Mouse (Mus musculus) bone marrow, adult 2 months (tissue): ENCODE results near the gene Donson. TPM values are rescaled to one million over a fixed set of nuclear protein-coding genes. Genes with fewer than 3 reads are reported as not detected.

Source experiments
- H3K27ac ChIP-seq: fragments of 200-500 bp; 2 replicates; pipeline ENCODE4 v1.5.1; 2012; ENCODE audit warnings: low read depth, mild to moderate bottlenecking, control low read depth, inconsistent platforms, low read length; ENCODE audit not compliant: control insufficient read depth, poor library complexity, insufficient read depth
- H3K4me1 ChIP-seq: fragments of 200-500 bp; 2 replicates; pipeline ENCODE4 v1.6.1; 2011; ENCODE audit warnings: low read length; ENCODE audit not compliant: control insufficient read depth, insufficient read depth
- H3K4me3 ChIP-seq: fragments of 200-500 bp; replicated peaks from 2 replicates; pipeline ENCODE3; 2011; ENCODE audit warnings: mild to moderate bottlenecking, low read depth, low read length, control low read depth; ENCODE audit not compliant: control insufficient read depth
- CTCF ChIP-seq: fragments of 200-500 bp; IDR thresholded peaks from 2 replicates; pipeline ENCODE4 v1.5.1; 2011; ENCODE audit warnings: low read length, control low read depth; ENCODE audit not compliant: control insufficient read depth, insufficient read depth
- POLR2A ChIP-seq: fragments of 200-500 bp; IDR thresholded peaks from 2 replicates; pipeline ENCODE4 v1.6.1; 2011; ENCODE audit warnings: low read depth, mild to moderate bottlenecking, control low read depth, low read length, borderline replicate concordance; ENCODE audit not compliant: control insufficient read depth
- WGBS: fragments of 180-500 bp; shearing (Covaris S2); methylation state at CpG from one replicate; pipeline ENCODE4 v1.1.7; 2018; 5-methylcytosine and 5-hydroxymethylcytosine counted together
- polyA plus RNA-seq: library from polyadenylated mRNA; stranded (reverse); fragments of >200 nt; gene quantifications from 2 replicates; pipeline ENCODE4 v1.2.4, GENCODE M21; 2011; ENCODE audit warnings: low replicate concordance; ENCODE audit not compliant: missing spikeins, insufficient read depth, insufficient read length

Gene Donson
- polyA plus RNA-seq, 1 experiment, result 15.2 TPM

- TF ChIP-seq POLR2A, result peak; percentile 64; the same call in 1 of the 2 replicates
- no peak for TF ChIP-seq CTCF
- Histone ChIP-seq H3K4me1 (peaks cover 2% of the 10 kb centered on the region), H3K27ac (peak within 1 kb of the TSS; percentile 79), H3K4me3 (peak within 1 kb of the TSS; percentile 81)
- WGBS, result 1% methylated on average over 46 of the region's 46 CpGs
Measured at GRCm38 (mm10) chr16:91728123-91729065, 39.8 kb upstream of the Donson start, which contains the start of gene Cryzl1. Gene Cryzl1, minus strand, starts transcription at chr16:91728975.

DNA sequence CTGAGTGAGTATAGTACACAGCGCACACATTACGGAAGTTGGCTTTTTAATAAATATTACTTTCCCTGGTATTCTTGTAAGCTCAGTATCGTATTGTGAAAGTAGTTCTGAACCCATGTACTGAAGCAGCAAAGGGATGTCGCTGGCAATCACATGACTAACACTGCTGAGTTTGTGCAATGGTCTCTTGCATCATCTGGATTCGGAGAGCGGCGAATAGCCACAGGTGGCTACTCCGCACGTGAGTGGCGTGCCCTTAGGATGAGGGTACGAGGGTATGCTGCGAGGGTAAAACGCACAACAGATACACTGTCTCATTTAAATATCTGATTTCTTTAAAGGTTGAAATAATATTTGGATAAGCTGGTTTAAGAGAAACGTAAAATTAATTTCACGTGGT is 38.9 kb upstream of the Donson start:
- H3K4me1 ChIP-seq, result peaks cover 2% of the 10 kb centered on the region
- 44% methylated on average over 15 of the region's 15 CpGs for WGBS
- no peak for TF ChIP-seq POLR2A
- no peak for TF ChIP-seq CTCF

DNA sequence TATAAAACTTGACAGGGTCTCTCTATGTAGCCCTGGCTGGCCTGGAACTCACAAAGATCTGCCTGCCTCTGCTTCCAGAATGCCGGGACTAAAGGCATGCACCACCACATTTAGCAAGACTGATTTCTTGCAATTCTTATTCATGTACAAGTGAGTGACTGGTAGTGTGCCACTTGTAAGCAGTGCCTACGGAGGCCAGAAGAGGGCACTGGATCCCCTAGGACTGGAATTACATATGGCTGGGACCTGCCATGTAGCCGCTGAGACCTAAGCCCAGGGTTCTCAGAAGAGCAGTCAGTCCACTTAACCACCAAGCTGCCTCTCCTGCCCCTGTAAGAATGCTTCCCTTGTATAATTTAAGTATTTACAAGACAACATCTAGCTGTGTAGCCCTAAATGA is 35.7 kb upstream of the Donson start:
- Histone ChIP-seq H3K4me1 (peaks cover 2% of the 10 kb centered on the region), H3K27ac (no peak overlapping the region), H3K4me3 (no peak overlapping the region)
- WGBS, result 41% methylated on average over 3 of the region's 3 CpGs
- TF ChIP-seq CTCF (peak; percentile 83), POLR2A (no peak)

More for the DNA sequence above, 38.9 kb upstream of the Donson start:
- Histone ChIP-seq H3K4me3 (peak overlapping the region; percentile 34), H3K27ac (peak overlapping the region; percentile 49; the same call in 1 of the 2 replicates)

DNA sequence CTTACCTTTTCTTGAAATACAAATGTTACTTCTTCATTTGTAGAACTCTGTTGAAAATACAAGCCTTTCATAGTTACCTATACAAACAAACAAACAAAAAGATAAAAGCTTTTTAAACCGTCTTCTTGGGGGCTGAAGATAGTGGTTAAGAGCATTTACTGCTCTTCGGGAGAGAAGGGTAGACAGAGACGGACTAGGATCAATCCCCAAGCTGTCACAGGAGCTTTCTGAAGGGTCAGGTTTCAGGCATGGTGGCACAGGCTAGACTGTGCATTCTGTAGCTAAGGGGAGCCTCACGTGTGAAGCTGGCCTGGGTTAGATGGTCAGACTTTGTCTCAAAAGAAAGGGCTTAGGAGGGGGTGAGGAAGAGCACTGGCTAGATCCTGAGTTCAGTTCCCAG is 28.8 kb upstream of the Donson start:
- H3K27ac ChIP-seq, result peak overlapping the region; percentile 79
- TF ChIP-seq POLR2A (no peak), CTCF (no peak)
- 67% methylated on average over 4 of the region's 4 CpGs for WGBS

DNA sequence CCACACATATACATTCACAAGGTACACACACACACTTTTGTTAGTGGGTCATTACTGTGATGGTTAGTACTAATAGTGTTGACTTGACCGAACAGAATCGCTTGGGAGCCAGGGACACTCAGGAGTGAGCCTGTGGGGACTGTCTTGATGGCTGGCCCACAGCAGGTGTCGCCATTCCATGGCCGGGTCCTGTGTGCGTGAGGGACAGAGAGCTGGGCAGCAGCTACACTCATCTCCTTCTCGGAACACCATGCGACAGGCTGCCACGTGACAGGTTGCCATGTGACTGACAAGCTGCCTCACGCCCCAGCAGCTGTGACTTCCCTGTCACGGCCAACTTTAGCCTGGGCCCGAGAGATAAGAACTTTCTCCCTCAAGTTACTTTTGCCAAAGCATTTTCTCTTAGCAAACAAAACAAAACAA is 28.4 kb upstream of the Donson start:
- TF ChIP-seq CTCF, result peak; percentile 30; the same call in 1 of the 2 replicates
- peak; percentile 64; the same call in 1 of the 2 replicates for TF ChIP-seq POLR2A
- Histone ChIP-seq H3K4me1 (peaks cover 1% of the 10 kb centered on the region; the same call in 1 of the 2 replicates), H3K4me3 (no peak overlapping the region), H3K27ac (peak overlapping the region; percentile 80; the same call in 1 of the 2 replicates)
- 51% methylated on average over 11 of the region's 11 CpGs for WGBS

More for the DNA sequence above, 28.8 kb upstream of the Donson start:
- H3K4me1 ChIP-seq, result peaks cover 1% of the 10 kb centered on the region; the same call in 1 of the 2 replicates
- no peak overlapping the region for H3K4me3 ChIP-seq

DNA sequence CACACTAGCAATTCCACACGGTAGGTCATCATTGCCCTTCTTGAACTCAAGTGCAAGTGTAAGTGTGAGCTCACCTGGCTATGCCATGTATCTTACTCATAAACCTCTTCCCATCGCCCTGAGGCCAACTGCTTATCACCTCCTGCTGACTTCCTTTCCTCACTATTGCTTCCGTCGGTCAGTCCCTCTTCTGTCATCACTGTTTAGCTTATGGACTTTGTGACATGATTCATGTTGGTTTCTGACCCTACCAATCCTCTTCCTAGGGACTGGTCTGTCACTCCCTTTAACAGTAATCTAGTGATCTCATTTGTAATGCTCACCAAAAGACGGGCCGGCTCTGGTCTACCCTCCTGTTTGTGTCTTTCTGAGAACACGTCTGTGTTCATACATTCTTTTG is 21.7 kb upstream of the Donson start:
- TF ChIP-seq CTCF (no peak), POLR2A (no peak)
- Histone ChIP-seq H3K27ac (no peak overlapping the region), H3K4me1 (no peaks in the 10 kb centered on the region), H3K4me3 (no peak overlapping the region)
- 88% methylated on average over 7 of the region's 7 CpGs for WGBS

- H3K4me1 ChIP-seq, result no peaks in the 10 kb centered on the region
- TF ChIP-seq CTCF (no peak), POLR2A (no peak)
- H3K27ac ChIP-seq, result no peak overlapping the region
- H3K4me3 ChIP-seq, result no peak overlapping the region
- WGBS, result 87% methylated on average over 14 of the region's 14 CpGs
Measured at GRCm38 (mm10) chr16:91704603-91705340, 16.2 kb upstream of the Donson start.

GRCm38 (mm10) chr16:91702771-91703188 is 14.2 kb upstream of the Donson start:
- Histone ChIP-seq H3K4me3 (no peak overlapping the region), H3K27ac (no peak overlapping the region), H3K4me1 (no peaks in the 10 kb centered on the region)
- WGBS, result 79% methylated on average over 3 of the region's 3 CpGs
- TF ChIP-seq CTCF, result no peak
- no peak for TF ChIP-seq POLR2A
